Mouse (Mus musculus) forebrain, postnatal 0 days (tissue): ENCODE data around the gene Bdh1. TPM values are rescaled to one million over a fixed set of nuclear protein-coding genes. Genes with fewer than 3 reads are reported as not detected.
A peak's percentile ranks its signal among the peaks of the same experiment; 100 is the strongest.
"Not testable (repeated sequence)": the region's sequence is repeated elsewhere in the genome, so short reads cannot be mapped to it uniquely, and the experiment has no call there.

Experiments used
- ATAC-seq: fragments of 200-750 bp; cut with Nextera tagmentation; 2 replicates; pipeline ENCODE4 v1.8.0; 2017; ENCODE audit warnings: mild to moderate bottlenecking, moderate library complexity
- DNase-seq: peaks from one replicate; pipeline ENCODE4 v3.0.0-alpha.2; 2015
- H3K27ac ChIP-seq: fragments of 300-500 bp; sonication (generic); 2 replicates; pipeline ENCODE4 v1.5.1; 2014; ENCODE audit warnings: low read depth, mild to moderate bottlenecking, antibody characterized with exemption, low read length, moderate library complexity, mixed read lengths
- H3K27me3 ChIP-seq: fragments of 300-500 bp; sonication (generic); 2 replicates; pipeline ENCODE4 v1.6.1; 2014; ENCODE audit warnings: mild to moderate bottlenecking, low read length, mixed read lengths; ENCODE audit not compliant: insufficient read depth
- H3K36me3 ChIP-seq: fragments of 300-500 bp; sonication (generic); 2 replicates; pipeline ENCODE4 v1.6.1; 2014; ENCODE audit warnings: mild to moderate bottlenecking, moderate library complexity; ENCODE audit not compliant: insufficient read depth
- H3K4me1 ChIP-seq: fragments of 300-500 bp; sonication (generic); 2 replicates; pipeline ENCODE4 v1.6.1; 2014; ENCODE audit warnings: antibody characterized with exemption; ENCODE audit not compliant: insufficient read depth
- H3K4me2 ChIP-seq: fragments of 300-500 bp; sonication (generic); 2 replicates; pipeline ENCODE4 v1.6.1; 2014; ENCODE audit warnings: low read depth, mild to moderate bottlenecking, moderate library complexity
- H3K4me3 ChIP-seq: fragments of 300-500 bp; sonication (generic); 2 replicates; pipeline ENCODE4 v1.5.1; 2014; ENCODE audit warnings: low read depth, low read length, mixed read lengths
- H3K9ac ChIP-seq: fragments of 300-500 bp; sonication (generic); 2 replicates; pipeline ENCODE4 v1.6.1; 2014; ENCODE audit warnings: mild to moderate bottlenecking
- H3K9me3 ChIP-seq: fragments of 300-500 bp; sonication (generic); 2 replicates; pipeline ENCODE4 v1.6.1; 2016; ENCODE audit warnings: low read length
- CTCF ChIP-seq: sonication (generic); IDR thresholded peaks from 2 replicates; pipeline ENCODE4 v1.5.1; 2016; ENCODE audit warnings: antibody characterized with exemption, control low read depth, low read depth
- WGBS: fragments of 180-500 bp; shearing (Covaris S2); extraction: QIAGEN DNeasy Blood & Tissue Kit; methylation state at CpG from one replicate; pipeline ENCODE4 v1.1.7; 2014; 5-methylcytosine and 5-hydroxymethylcytosine counted together
- polyA plus RNA-seq: library from polyadenylated mRNA; unstranded; fragments of >200 nt; fragmentation: Nextera tagmentation; extraction: Ambion mirVana; gene quantifications from 2 replicates; pipeline ENCODE4 v1.2.1, GENCODE M21; 2015
- total RNA-seq: library from RNA; depleted of rRNA; stranded (reverse); fragments of >200 nt; gene quantifications from 2 replicates; pipeline ENCODE4 v1.2.3, GENCODE M21; 2014

Bdh1 gene
- total and polyA plus RNA-seq, 2 experiments from 2014 or later = 96.1 to 137 TPM

DNA sequence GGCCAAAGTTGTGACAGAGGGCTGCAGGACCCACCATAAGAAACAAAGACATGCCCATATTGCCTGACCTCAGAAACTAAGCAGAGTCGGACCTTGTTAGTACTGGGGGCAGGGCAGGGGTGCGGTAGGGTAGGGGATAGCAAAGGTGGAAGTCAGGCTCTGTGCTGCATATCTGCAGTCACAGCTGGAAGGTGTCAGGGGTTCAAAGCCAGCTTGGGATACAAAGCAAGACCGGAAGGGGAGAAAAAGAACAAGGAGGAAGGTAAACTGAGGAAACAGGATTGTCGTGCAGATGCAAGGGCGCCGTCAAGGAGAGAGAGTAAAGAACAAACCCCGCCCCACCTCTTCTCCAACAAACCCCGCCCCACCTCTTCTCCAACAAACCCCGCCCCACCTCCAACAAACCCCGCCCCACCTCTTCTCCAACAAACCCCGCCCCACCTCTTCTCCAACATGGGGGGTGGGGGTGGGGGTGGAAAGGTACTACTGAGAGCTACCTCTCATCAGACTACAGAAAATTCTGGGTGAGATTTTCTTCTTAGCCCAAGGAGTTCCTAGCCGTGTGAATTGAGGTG is 40.1 kb downstream of the Bdh1 start:
- 35% methylated on average over 12 of the region's 12 CpGs for WGBS

DNA sequence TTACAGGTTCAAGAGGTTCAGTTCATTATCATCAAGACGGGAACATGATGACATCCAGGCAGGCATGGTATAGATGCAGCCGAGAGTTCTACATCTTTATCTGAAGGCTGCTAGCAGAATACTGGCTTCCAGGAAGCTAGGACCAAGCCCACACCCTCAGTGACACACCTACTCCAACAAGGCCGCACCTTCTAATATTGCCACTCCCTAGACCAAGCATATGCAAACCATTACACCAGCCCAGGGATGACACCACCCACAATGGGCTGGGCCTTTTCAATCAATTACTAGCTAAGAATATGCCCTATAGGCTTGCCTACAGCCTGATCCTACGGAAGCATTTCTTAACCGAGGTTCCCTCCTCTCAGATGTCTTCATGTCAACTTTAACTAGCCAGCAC is 42.9 kb downstream of the Bdh1 start:
- DNase-seq (no peak), ATAC-seq (no peak)
- Histone ChIP-seq H3K9ac (no peak overlapping the region), H3K9me3 (no peaks in the 10 kb centered on the region), H3K4me1 (0 out of 2 replicates have a peak, but pooled peaks cover 2% of the 10 kb centered on the region), H3K36me3 (no peaks in the 10 kb centered on the region), H3K27ac (no peak overlapping the region), H3K4me3 (no peak overlapping the region), H3K4me2 (no peak overlapping the region), H3K27me3 (no peaks in the 10 kb centered on the region)
- TF ChIP-seq CTCF = no peak
- WGBS = 95% methylated on average over 5 of the region's 5 CpGs

More for the DNA sequence above, 40.1 kb downstream of the Bdh1 start:
- no peaks in the 10 kb centered on the region for H3K9me3 ChIP-seq
- ATAC-seq (no peak), DNase-seq (no peak)
- H3K4me1 ChIP-seq = 0 out of 2 replicates have a peak, but pooled peaks cover 3% of the 10 kb centered on the region
- TF ChIP-seq CTCF = no peak
- H3K36me3 ChIP-seq = peaks cover 7% of the 10 kb centered on the region
- H3K4me3 ChIP-seq = no peak overlapping the region
- no peak overlapping the region for H3K27ac ChIP-seq
- H3K27me3 ChIP-seq = no peaks in the 10 kb centered on the region
- H3K9ac ChIP-seq = no peak overlapping the region
- H3K4me2 ChIP-seq = no peak overlapping the region

DNA sequence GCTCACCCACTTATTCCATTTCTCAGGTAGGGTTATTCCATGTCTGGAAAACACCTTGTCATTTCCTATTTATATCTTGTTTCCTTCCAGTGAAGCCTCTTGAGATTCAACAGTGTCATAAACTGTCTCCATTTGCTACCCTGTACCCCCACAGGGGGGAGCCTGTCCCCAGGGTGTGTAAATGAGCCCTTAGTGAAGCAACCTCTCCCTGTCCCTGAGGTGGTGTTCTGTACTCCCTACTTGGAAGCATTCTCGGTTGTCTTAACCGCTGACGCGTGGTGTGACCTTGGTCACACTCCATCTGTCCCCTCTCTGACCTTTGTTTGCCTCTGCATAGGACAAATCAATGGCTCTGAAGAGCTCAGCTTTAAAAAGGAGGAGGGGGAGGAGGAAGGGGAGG is 43.5 kb downstream of the Bdh1 start:
- H3K27ac ChIP-seq = no peak overlapping the region
- H3K27me3 ChIP-seq = no peaks in the 10 kb centered on the region
- ATAC-seq (peak; percentile 55; the same call in 1 of the 2 replicates), DNase-seq (peak; percentile 59)
- no peak overlapping the region for H3K9ac ChIP-seq
- no peak overlapping the region for H3K4me2 ChIP-seq
- no peaks in the 10 kb centered on the region for H3K4me1 ChIP-seq
- no peaks in the 10 kb centered on the region for H3K36me3 ChIP-seq
- H3K4me3 ChIP-seq = no peak overlapping the region
- H3K9me3 ChIP-seq = no peaks in the 10 kb centered on the region
- 60% methylated on average over 4 of the region's 4 CpGs for WGBS
- peak; percentile 63 for TF ChIP-seq CTCF

DNA sequence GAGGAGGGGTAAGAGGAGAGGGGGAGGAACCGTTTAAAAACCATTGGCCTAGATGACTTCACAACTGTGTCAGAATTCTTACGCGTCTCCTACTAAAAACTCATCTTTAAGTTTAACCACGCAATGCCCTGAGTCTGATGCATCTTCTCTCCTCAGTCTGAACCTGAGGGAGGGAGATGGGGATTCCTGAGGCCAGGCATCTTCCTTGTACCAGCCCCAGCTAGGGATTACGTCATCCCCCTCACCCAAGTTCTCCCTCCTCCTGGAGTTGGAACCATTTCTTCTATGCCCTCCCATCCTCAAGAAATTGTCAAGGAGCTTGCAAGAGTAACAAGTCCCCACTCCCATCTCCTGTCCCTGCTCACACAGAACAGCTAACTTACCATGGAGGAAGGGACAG is 44.0 kb downstream of the Bdh1 start:
- DNase-seq (no peak), ATAC-seq (no peak)
- Histone ChIP-seq H3K4me2 (no peak overlapping the region), H3K36me3 (no peaks in the 10 kb centered on the region), H3K4me1 (no peaks in the 10 kb centered on the region), H3K9ac (no peak overlapping the region), H3K4me3 (no peak overlapping the region), H3K9me3 (no peaks in the 10 kb centered on the region), H3K27ac (no peak overlapping the region), H3K27me3 (no peaks in the 10 kb centered on the region)
- TF ChIP-seq CTCF = no peak
- 88% methylated on average over 5 of the region's 5 CpGs for WGBS

DNA sequence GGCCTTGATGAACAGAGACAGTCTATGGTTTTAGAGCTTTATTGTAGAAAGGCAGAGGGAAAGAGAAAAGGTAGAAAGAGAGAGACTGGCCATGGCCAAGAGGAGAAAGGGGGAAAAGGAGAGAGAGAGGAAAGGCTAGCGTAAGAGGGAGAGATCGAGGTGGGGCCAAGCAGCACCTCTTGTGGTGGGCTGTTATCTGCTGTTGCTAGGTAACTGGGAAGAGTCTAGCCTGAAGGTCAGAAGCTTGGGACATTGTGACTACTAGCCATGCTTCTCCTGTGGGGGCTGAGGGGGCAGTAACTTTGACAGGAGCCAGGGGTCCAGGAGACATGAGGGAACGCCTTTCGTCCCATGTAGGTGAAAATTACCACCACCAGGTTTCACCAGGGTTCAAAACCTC is 48.7 kb downstream of the Bdh1 start:
- DNase-seq, H3K4me2 ChIP-seq, H3K4me1 ChIP-seq, H3K9ac ChIP-seq, H3K36me3 ChIP-seq, H3K9me3 ChIP-seq, H3K27me3 ChIP-seq, ATAC-seq, H3K27ac ChIP-seq, H3K4me3 ChIP-seq: not testable (repeated sequence)
- WGBS = 97% methylated on average over 4 of the region's 4 CpGs

DNA sequence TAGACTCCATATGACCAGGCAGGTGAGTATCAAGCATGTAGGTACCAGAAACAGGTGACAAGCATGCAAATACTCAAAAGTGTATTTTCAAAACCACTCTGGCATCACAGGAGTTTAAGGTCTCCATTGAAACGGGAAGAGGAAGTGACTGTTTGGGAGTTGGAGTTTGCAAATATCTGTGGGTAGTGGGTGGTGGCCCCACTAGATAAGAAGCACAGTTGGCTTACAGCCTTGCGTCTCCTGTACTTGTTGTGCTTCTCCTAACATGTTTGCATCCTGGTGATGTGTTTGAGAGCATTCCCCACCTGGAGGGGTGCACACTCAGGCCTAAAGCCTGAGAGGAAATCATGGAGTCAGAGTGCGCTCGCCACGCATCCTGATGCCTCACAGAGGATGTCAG is 49.9 kb downstream of the Bdh1 start:
- 95% methylated on average over 5 of the region's 5 CpGs for WGBS

DNA sequence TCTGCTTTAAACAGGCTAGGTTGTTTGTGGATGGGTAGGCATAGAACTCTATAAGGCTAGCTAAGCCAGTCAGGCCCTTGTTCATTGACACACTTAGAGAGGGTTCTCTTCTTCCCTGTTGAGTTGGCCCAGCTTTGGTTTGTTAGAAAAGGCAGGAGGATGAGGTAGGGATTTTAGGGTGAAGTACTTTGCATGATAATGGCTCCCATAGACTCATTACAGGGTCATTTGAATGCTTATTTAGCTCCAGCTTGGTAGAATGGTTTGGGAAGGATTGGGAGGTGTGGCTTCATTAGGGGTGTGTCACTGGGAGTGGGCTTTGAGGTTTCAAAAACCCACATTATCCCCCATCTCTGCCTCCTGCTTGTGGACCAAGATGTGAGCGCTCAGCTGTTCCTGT is 51.1 kb downstream of the Bdh1 start:
- no peak for ATAC-seq
- no peak for TF ChIP-seq CTCF
- Histone ChIP-seq H3K9ac (no peak overlapping the region), H3K4me2 (no peak overlapping the region), H3K36me3 (no peaks in the 10 kb centered on the region), H3K9me3 (no peaks in the 10 kb centered on the region), H3K27ac (no peak overlapping the region), H3K4me3 (no peak overlapping the region), H3K27me3 (no peaks in the 10 kb centered on the region), H3K4me1 (peaks cover 9% of the 10 kb centered on the region; the same call in 1 of the 2 replicates)
- DNase-seq = no peak
- 96% methylated on average over 1 of the region's 1 CpGs for WGBS

More for the DNA sequence above, 49.9 kb downstream of the Bdh1 start:
- no peak for DNase-seq
- H3K36me3 ChIP-seq = no peaks in the 10 kb centered on the region
- no peaks in the 10 kb centered on the region for H3K9me3 ChIP-seq
- peaks cover 9% of the 10 kb centered on the region; the same call in 1 of the 2 replicates for H3K4me1 ChIP-seq
- TF ChIP-seq CTCF = no peak
- no peak overlapping the region for H3K4me2 ChIP-seq
- no peak for ATAC-seq
- no peak overlapping the region for H3K9ac ChIP-seq
- H3K27ac ChIP-seq = no peak overlapping the region
- H3K4me3 ChIP-seq = no peak overlapping the region
- H3K27me3 ChIP-seq = no peaks in the 10 kb centered on the region
